Mouse (Mus musculus): Measurements from ENCODE around the gene Mcoln3.

- TF ChIP-seq ZC3H11A (IDR thresholded peaks at IDR 0.05; ENCODE audit: borderline replicate concordance, low read depth, low read length), result no peak
- TF ChIP-seq CHD2 (IDR thresholded peaks at IDR 0.05; ENCODE audit: low read depth, low read length), result no peak
- no peak for TF ChIP-seq HCFC1 (IDR thresholded peaks at IDR 0.05; ENCODE audit: borderline replicate concordance, insufficient read depth, low read length)
Observed at GRCm38 (mm10) chr3:146158039-146158438, 40.8 kb downstream of the Mcoln3 start.

Measured in ES-E14 (cell line).